ENCODE assay signal across 22 mouse cellular contexts in genomic region chr3:117752151-117752757, GRCm38 (mm10).
DNase-seq lines count a peak whose midpoint lies in the region; ATAC-seq and TF ChIP-seq lines count a peak whose summit lies in the region.
"Had no signal": no experiment of that assay in that cellular context is flagged by ENCODE, and none has a peak within 500 bp of the region (broad histone marks: within the 10 kb centered on the region; RNA-seq: fewer than 3 reads in every experiment).

No protein-coding gene starts in this region.

- no peak overlapping the region for H3K4me3 ChIP-seq in forebrain, embryonic 13.5 days
- H3K4me3 ChIP-seq in forebrain, embryonic 10.5 days = no peak overlapping the region
- H3K4me3 ChIP-seq in midbrain, postnatal 0 days (ENCODE audit: low read depth, low read length) = no peak overlapping the region
- H3K4me3 ChIP-seq in midbrain, embryonic 10.5 days = no peak overlapping the region
- H3K4me3 ChIP-seq in olfactory bulb, adult 2 months (ENCODE audit: insufficient read depth, low read depth, low read length) = no peak overlapping the region
- H3K4me3 ChIP-seq: embryonic facial prominence, embryonic 12.5 days; erythroblast, embryonic 14.5 days; heart, adult 2 months; neural tube, embryonic 12.5 days had no signal

- no peaks in the 10 kb centered on the region for H3K27me3 ChIP-seq in forebrain, embryonic 13.5 days
- no peaks in the 10 kb centered on the region for H3K27me3 ChIP-seq in forebrain, embryonic 10.5 days (ENCODE audit: poor library complexity, severe bottlenecking)
- H3K27me3 ChIP-seq in midbrain, postnatal 0 days (ENCODE audit: insufficient read depth, low read length) = no peaks in the 10 kb centered on the region
- no peaks in the 10 kb centered on the region for H3K27me3 ChIP-seq in midbrain, embryonic 10.5 days (ENCODE audit: low read depth, poor library complexity, severe bottlenecking)
- H3K27me3 ChIP-seq: embryonic facial prominence, embryonic 12.5 days; neural tube, embryonic 12.5 days; Patski had no signal

- no peak for DNase-seq in forebrain, embryonic 10.5 days (ENCODE audit: extremely low spot score, low spot score)
- DNase-seq in layer of hippocampus, adult 11-12 months (ENCODE audit: low spot score) = peak; percentile 4
- no peak for DNase-seq in layer of hippocampus, adult 9-10 months (ENCODE audit: low spot score)
- peak; percentile 14 for DNase-seq in midbrain, postnatal 0 days (ENCODE audit: low spot score)
- no peak for DNase-seq in midbrain, embryonic 10.5 days (ENCODE audit: low spot score)
- DNase-seq in kidney, adult 9 months = no peak
- DNase-seq: adrenal gland, adult 8-10 months; cerebellum, adult 9-11 months; gastrocnemius, postnatal 25 days; heart, adult 2 months; heart, postnatal 36 days; kidney, adult 8-10 months; lung, adult 18-20 months; lung, postnatal 14 days; thymus, postnatal 14 days had no signal

- 0 out of 2 replicates have a peak, but pooled peaks have one; percentile 30 for ATAC-seq in forebrain, embryonic 13.5 days
- ATAC-seq in midbrain, postnatal 0 days (ENCODE audit: low FRiP score) = no peak
- ATAC-seq: Patski had no signal

- TF ChIP-seq CTCF in midbrain, postnatal 0 days (IDR thresholded peaks at IDR 0.05) = no peak
- TF ChIP-seq CTCF in olfactory bulb, adult 2 months (IDR thresholded peaks at IDR 0.05; ENCODE audit: insufficient read depth, low read depth, low read length) = no peak

- H3K4me2 ChIP-seq in forebrain, embryonic 13.5 days = no peak overlapping the region
- H3K4me2 ChIP-seq in midbrain, postnatal 0 days (ENCODE audit: low read depth, low read length, poor library complexity, severe bottlenecking) = no peak overlapping the region
- H3K4me2 ChIP-seq: embryonic facial prominence, embryonic 12.5 days; liver, embryonic 11.5 days; neural tube, embryonic 12.5 days had no signal

- H3K4me1 ChIP-seq in forebrain, embryonic 13.5 days = no peaks in the 10 kb centered on the region
- H3K4me1 ChIP-seq in forebrain, embryonic 10.5 days = no peaks in the 10 kb centered on the region
- H3K4me1 ChIP-seq in midbrain, postnatal 0 days (ENCODE audit: insufficient read depth, low read length) = no peaks in the 10 kb centered on the region
- H3K4me1 ChIP-seq in midbrain, embryonic 10.5 days = no peaks in the 10 kb centered on the region
- peaks cover 5% of the 10 kb centered on the region for H3K4me1 ChIP-seq in olfactory bulb, adult 2 months (ENCODE audit: control insufficient read depth, insufficient read depth, low read length)
- H3K4me1 ChIP-seq: embryonic facial prominence, embryonic 12.5 days; neural tube, embryonic 12.5 days had no signal

- H3K9me3 ChIP-seq in forebrain, embryonic 13.5 days (replicated peaks) = no peaks in the 10 kb centered on the region
- no peaks in the 10 kb centered on the region for H3K9me3 ChIP-seq in forebrain, embryonic 10.5 days
- H3K9me3 ChIP-seq in midbrain, postnatal 0 days (ENCODE audit: low read length) = no peaks in the 10 kb centered on the region
- H3K9me3 ChIP-seq in midbrain, embryonic 10.5 days (replicated peaks) = no peaks in the 10 kb centered on the region
- H3K9me3 ChIP-seq: embryonic facial prominence, embryonic 12.5 days; neural tube, embryonic 12.5 days had no signal

- peak overlapping the region; percentile 27; the same call in 1 of the 2 replicates for H3K27ac ChIP-seq in forebrain, embryonic 13.5 days
- no peak overlapping the region for H3K27ac ChIP-seq in forebrain, embryonic 10.5 days
- H3K27ac ChIP-seq in midbrain, postnatal 0 days (ENCODE audit: low read depth, low read length) = no peak overlapping the region; the same call in 1 of the 2 replicates
- no peak overlapping the region for H3K27ac ChIP-seq in midbrain, embryonic 10.5 days (replicated peaks)
- H3K27ac ChIP-seq in olfactory bulb, adult 2 months (ENCODE audit: insufficient read depth, low read depth, low read length) = peak overlapping the region; percentile 99
- H3K27ac ChIP-seq: embryonic facial prominence, embryonic 12.5 days; heart, adult 2 months; neural tube, embryonic 12.5 days had no signal

- WGBS in forebrain, embryonic 13.5 days = 72% methylated on average over 5 of the region's 5 CpGs
- 93% methylated on average over 5 of the region's 5 CpGs for WGBS in forebrain, embryonic 10.5 days
- 71% methylated on average over 5 of the region's 5 CpGs for WGBS in midbrain, postnatal 0 days
- 93% methylated on average over 5 of the region's 5 CpGs for WGBS in midbrain, embryonic 10.5 days
- WGBS in olfactory bulb, adult 2 months = 22% methylated on average over 5 of the region's 5 CpGs

- no peak overlapping the region for H3K9ac ChIP-seq in forebrain, embryonic 13.5 days
- no peak overlapping the region for H3K9ac ChIP-seq in midbrain, postnatal 0 days (replicated peaks; ENCODE audit: low read length, poor library complexity, severe bottlenecking)
- H3K9ac ChIP-seq: embryonic facial prominence, embryonic 12.5 days; neural tube, embryonic 12.5 days had no signal

- no peak for TF ChIP-seq POLR2A in olfactory bulb, adult 2 months (IDR thresholded peaks at IDR 0.05; ENCODE audit: insufficient read depth, low read depth, low read length)

- no peaks in the 10 kb centered on the region for H3K36me3 ChIP-seq in forebrain, embryonic 13.5 days (ENCODE audit: poor library complexity, severe bottlenecking)
- no peaks in the 10 kb centered on the region for H3K36me3 ChIP-seq in forebrain, embryonic 10.5 days (replicated peaks)
- H3K36me3 ChIP-seq in midbrain, postnatal 0 days (ENCODE audit: insufficient read depth, low read length) = no peaks in the 10 kb centered on the region
- no peaks in the 10 kb centered on the region for H3K36me3 ChIP-seq in midbrain, embryonic 10.5 days
- H3K36me3 ChIP-seq: embryonic facial prominence, embryonic 12.5 days; neural tube, embryonic 12.5 days had no signal

Comparison
In these comparisons a context has a peak if more than half of its experiments do, and no peak if none do; other contexts are left out.
1. H3K27ac ChIP-seq: peak in forebrain, embryonic 13.5 days (single experiment) and olfactory bulb, adult 2 months (single experiment); none in forebrain, embryonic 10.5 days (single experiment), midbrain, postnatal 0 days (single experiment) and midbrain, embryonic 10.5 days (single experiment).
2. DNase-seq: peak in layer of hippocampus, adult 11-12 months (single experiment) and midbrain, postnatal 0 days (single experiment); none in forebrain, embryonic 10.5 days (single experiment), layer of hippocampus, adult 9-10 months (single experiment), midbrain, embryonic 10.5 days (single experiment) and kidney, adult 9 months (single experiment).